Mouse (Mus musculus) kidney, postnatal 10 days (tissue): Measurements from ENCODE around the gene Pcdh17.
A peak's percentile ranks its signal among the peaks of the same experiment; 100 is the strongest.

Experiments used
- DNase-seq: peaks from one replicate; pipeline ENCODE4 v3.0.0; 2021; ENCODE audit warnings: mixed read lengths

Gene Pcdh17

GRCm38 (mm10) chr14:84443288-84443686 lies at the start of gene Pcdh17:
TSS of gene Pcdh17 (plus strand) at chr14:84443563.
- DNase-seq, result peak; percentile 97

GRCm38 (mm10) chr14:84397137-84397536 lies 46.2 kb upstream of the Pcdh17 start:
- no peak for DNase-seq

- no peak for DNase-seq
Measured at GRCm38 (mm10) chr14:84424736-84425135, 18.6 kb upstream of the Pcdh17 start.

- DNase-seq, result no peak
Measured at GRCm38 (mm10) chr14:84426616-84427015, 16.7 kb upstream of the Pcdh17 start.

GRCm38 (mm10) chr14:84438066-84438770 lies 5.1 kb upstream of the Pcdh17 start:
- peak; percentile 50 for DNase-seq

DNA sequence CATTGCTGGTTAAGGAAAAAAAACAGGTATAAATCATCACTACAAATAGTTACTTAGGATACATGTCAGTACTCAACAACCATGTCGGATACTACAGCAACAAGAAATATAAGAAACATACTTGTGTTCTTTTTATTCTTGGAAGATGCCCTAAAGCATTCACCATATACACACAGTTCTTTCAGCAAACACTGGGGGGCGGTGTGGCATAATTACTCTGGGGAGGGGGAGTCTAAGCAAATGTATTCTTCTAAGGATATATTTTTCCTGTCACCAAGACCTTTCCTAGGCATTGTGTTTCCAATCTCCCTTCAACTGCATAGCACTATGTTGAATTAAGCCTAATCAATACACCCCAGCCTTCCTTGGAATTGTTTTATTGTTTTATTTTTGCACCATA lies 2.5 kb upstream of the Pcdh17 start:
- peak; percentile 57 for DNase-seq

DNA sequence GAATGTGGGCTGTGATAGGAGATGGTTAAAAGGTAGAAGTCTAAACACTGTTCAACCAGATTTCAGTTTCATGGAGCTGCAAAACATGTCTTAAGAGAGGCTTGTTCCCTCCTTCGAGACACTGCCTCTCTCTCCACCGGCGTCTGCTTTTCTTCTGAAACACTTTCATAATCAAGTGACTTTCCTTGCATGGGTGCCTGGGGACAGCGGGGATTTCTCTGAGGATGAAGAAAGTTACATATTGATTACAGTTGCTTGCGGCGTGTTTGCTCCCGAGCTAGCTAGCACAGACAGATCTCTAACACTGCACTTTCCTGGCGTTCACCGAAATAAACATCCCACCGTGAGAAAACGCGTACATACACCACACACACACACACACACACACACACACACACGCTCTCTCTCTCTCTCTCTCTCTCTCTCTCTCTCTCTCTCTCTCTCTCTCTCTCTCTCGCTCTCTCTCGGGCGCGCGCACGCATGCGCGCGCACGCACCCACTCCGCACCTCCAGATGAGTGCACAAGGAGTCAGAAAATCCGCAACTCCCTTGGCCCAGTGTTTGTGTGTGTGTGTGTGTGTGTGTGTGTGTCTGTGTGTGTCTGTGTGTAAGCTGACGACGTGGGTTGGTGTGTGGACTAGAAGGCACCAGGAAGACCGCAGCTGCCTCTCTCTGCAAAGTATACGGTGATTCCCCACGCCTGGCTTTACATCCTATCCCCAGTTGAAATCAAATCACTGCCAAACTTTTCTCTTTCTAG lies 655 bp upstream of the Pcdh17 start:
- DNase-seq, result peak; percentile 50

DNA sequence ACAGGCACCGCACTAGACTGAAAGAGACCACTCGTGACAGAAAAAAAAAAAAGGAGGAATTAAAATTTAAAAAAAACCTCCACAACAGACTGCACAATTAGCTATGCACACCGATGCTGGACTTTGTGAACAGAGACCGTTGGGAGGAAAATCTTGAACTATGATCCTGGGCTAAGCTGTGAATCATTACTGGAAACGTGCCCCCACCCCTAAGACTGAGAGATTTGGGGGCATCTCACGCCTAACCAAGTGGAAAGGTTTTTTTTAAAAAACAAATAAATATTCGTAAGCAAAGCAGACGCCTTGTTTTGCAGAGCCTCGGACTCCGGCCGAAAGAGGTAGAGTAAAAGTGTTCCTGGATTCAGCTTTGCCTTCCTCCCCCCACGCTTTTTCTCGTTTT lies 398 bp downstream of the Pcdh17 start:
- DNase-seq, result no peak

GRCm38 (mm10) chr14:84444276-84444662 lies 906 bp downstream of the Pcdh17 start:
- peak; percentile 18 for DNase-seq

- DNase-seq, result peak; percentile 45
Measured at GRCm38 (mm10) chr14:84444663-84445502, 1.5 kb downstream of the Pcdh17 start.

- DNase-seq, result peak; percentile 47
Measured at GRCm38 (mm10) chr14:84445503-84446410, 2.4 kb downstream of the Pcdh17 start.

- peak; percentile 19 for DNase-seq
Measured at GRCm38 (mm10) chr14:84446411-84446915, 3.1 kb downstream of the Pcdh17 start.

DNA sequence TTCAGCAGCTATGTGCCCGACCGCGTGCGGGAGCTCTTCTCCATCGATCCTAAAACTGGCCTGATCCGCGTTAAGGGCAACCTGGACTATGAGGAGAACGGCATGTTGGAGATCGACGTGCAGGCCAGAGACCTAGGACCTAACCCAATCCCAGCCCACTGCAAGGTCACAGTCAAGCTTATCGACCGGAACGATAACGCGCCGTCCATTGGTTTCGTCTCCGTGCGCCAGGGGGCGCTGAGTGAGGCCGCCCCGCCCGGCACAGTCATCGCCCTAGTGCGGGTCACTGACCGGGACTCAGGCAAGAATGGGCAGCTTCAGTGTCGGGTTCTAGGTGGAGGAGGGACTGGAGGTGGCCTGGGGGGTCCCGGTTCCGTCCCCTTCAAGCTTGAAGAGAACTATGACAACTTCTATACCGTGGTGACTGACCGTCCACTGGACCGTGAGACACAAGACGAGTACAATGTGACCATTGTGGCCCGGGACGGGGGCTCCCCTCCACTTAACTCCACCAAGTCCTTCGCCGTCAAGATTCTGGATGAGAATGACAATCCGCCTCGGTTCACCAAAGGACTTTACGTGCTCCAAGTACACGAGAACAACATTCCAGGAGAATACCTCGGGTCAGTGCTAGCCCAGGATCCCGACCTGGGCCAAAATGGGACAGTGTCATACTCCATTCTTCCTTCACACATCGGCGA lies 3.7 kb downstream of the Pcdh17 start:
- DNase-seq, result peak; percentile 73

GRCm38 (mm10) chr14:84447661-84448380 lies 4.5 kb downstream of the Pcdh17 start:
- DNase-seq, result peak; percentile 28

DNA sequence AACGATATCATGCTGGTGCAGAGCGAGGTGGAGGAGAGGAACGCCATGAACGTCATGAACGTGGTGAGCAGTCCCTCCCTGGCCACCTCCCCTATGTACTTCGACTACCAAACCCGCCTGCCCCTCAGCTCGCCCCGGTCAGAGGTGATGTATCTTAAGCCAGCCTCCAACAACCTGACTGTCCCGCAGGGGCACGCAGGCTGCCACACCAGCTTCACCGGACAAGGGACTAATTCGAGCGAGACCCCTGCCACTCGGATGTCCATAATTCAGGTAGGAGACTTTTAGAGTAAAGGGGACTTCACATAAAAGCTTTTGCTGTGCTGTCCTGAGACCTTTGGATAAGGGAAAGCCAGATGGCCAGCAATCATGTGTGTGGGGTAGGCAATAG lies 5.0 kb downstream of the Pcdh17 start:
- DNase-seq, result peak; percentile 14

GRCm38 (mm10) chr14:84454074-84454845 lies 10.9 kb downstream of the Pcdh17 start:
- no peak for DNase-seq

GRCm38 (mm10) chr14:84475491-84475890 lies 32.1 kb downstream of the Pcdh17 start:
- DNase-seq, result no peak

- no peak for DNase-seq
Measured at GRCm38 (mm10) chr14:84476336-84476735, 33.0 kb downstream of the Pcdh17 start.

DNA sequence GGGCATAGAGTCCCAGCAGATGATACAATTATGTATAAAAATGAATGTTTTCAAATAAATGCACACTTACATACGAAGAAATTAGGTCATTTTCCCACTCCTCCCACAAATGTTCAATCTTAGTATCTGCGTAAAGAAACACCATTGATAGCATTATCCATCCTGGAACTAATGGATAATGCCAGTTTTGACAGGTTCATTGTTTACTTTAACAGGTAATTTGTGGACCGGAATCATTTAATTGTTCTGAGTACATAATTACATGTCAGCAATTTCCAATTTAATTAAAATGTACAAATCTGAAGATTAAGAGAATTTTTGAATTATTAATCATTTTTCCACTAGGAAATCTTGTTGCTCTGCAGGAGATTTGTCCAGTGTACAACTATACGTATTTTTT lies 33.5 kb downstream of the Pcdh17 start:
- DNase-seq, result no peak

- no peak for DNase-seq
Measured at GRCm38 (mm10) chr14:84477411-84477810, 34.0 kb downstream of the Pcdh17 start.
